Mouse (Mus musculus) layer of hippocampus, postnatal 36 days (tissue): ENCODE data around the gene Icosl. TPM values are rescaled to one million over a fixed set of nuclear protein-coding genes. Genes with fewer than 3 reads are reported as not detected.
"Not testable (repeated sequence)": the region's sequence is repeated elsewhere in the genome, so short reads cannot be mapped to it uniquely, and the experiment has no call there.

ENCODE experiments used
- DNase-seq, 2 experiments: peaks; one replicate each; pipeline ENCODE4 v3.0.0; 2022
- total RNA-seq, 2 experiments: library from RNA; stranded (reverse); gene quantifications; 2 replicates each; pipeline ENCODE4 v1.2.3; 2021

Icosl gene
- total RNA-seq, 2 experiments from 2014 or later, result 8.0 to 8.4 TPM

- DNase-seq, result no peak
Observed at GRCm38 (mm10) chr10:78115153-78115552, 46.1 kb downstream of the Icosl start.

- DNase-seq, result no peak
Observed at GRCm38 (mm10) chr10:78119422-78119821, 50.3 kb downstream of the Icosl start.

- not testable (repeated sequence) for DNase-seq
Observed at GRCm38 (mm10) chr10:78124137-78124536, 55.0 kb downstream of the Icosl start.

GRCm38 (mm10) chr10:78125061-78125460 is 56.0 kb downstream of the Icosl start:
- not testable (repeated sequence) for DNase-seq

GRCm38 (mm10) chr10:78126311-78126710 is 57.2 kb downstream of the Icosl start:
- no peak for DNase-seq

- DNase-seq, result no peak
Observed at GRCm38 (mm10) chr10:78127046-78127870, 58.2 kb downstream of the Icosl start.

- no peak for DNase-seq
Observed at GRCm38 (mm10) chr10:78127931-78128330, 58.8 kb downstream of the Icosl start.

- no peak for DNase-seq
Observed at GRCm38 (mm10) chr10:78128647-78129046, 59.5 kb downstream of the Icosl start.

- DNase-seq, result no peak
Observed at GRCm38 (mm10) chr10:78129423-78129822, 60.3 kb downstream of the Icosl start.

GRCm38 (mm10) chr10:78129998-78130397 is 60.9 kb downstream of the Icosl start:
- no peak for DNase-seq

Other genes starting within 250 kb of the Icosl start
- gene Krtap10-4, start 242.2 kb upstream of the Icosl start, total RNA-seq, result not detected
- gene Krtap10-10, start 233.4 kb upstream of the Icosl start, total RNA-seq, result not detected
- not detected for gene Gm36176, start 222.5 kb upstream of the Icosl start, total RNA-seq
- gene Gm10318, start 216.4 kb upstream of the Icosl start, total RNA-seq, result not detected
- not detected for gene Gm3285, start 207.3 kb upstream of the Icosl start, total RNA-seq
- gene Lrrc3, start 166.8 kb upstream of the Icosl start, total RNA-seq, result 1 to 10 TPM; 3.8 to 4.7 TPM
- gene Trpm2, start 98.7 kb upstream of the Icosl start, total RNA-seq, result 10 to 100 TPM; 30.3 to 40.0 TPM
- gene 1810043G02Rik, start 90.8 kb upstream of the Icosl start, total RNA-seq, result 10 to 100 TPM; 34.6 to 37.4 TPM
- gene Pfkl, start 59.2 kb upstream of the Icosl start, total RNA-seq, result 100 to 1,000 TPM; 201 to 209 TPM
- gene Dnmt3l, start 27.4 kb upstream of the Icosl start, total RNA-seq, result under 1 TPM in 1 of 2 experiments, not detected in 1; 0.65 TPM
- gene Aire, start 25.7 kb upstream of the Icosl start, total RNA-seq, result under 1 TPM; 0.28 to 0.77 TPM
- 100 to 1,000 TPM; 120 to 129 TPM for gene D10Jhu81e, start 100.5 kb downstream of the Icosl start, total RNA-seq
- gene Pwp2, start 115.8 kb downstream of the Icosl start, total RNA-seq, result 10 to 100 TPM; 20.8 to 21.3 TPM
- gene Trappc10, start 175.3 kb downstream of the Icosl start, total RNA-seq, result 10 to 100 TPM; 75.6 to 79.0 TPM